Mouse (Mus musculus): Measurements from ENCODE around the gene Dgcr2. TPM values are rescaled to one million over a fixed set of nuclear protein-coding genes. Genes with fewer than 3 reads are reported as not detected.

Gene Dgcr2
- total and polyA plus RNA-seq, 2 experiments: 31.6 to 82.2 TPM

- H3K36me3 ChIP-seq (ENCODE audit: control insufficient read depth, insufficient read depth, low read length): peaks cover 44% of the 10 kb centered on the region
- no peaks in the 10 kb centered on the region for H3K4me1 ChIP-seq (ENCODE audit: control insufficient read depth, insufficient read depth, low read length)
- no peaks in the 10 kb centered on the region for H3K79me2 ChIP-seq (ENCODE audit: control insufficient read depth, insufficient read depth, low read length)
- no peak overlapping the region for H3K9ac ChIP-seq (ENCODE audit: low read depth, low read length)
- no peak overlapping the region for H3K27ac ChIP-seq (replicated peaks; ENCODE audit: insufficient read depth, low read depth, low read length)
- H3K27me3 ChIP-seq (ENCODE audit: control insufficient read depth, insufficient read depth, low read length): no peaks in the 10 kb centered on the region
- no peak overlapping the region for H3K4me3 ChIP-seq (ENCODE audit: insufficient read depth, low read depth, low read length)
- TF ChIP-seq POLR2A (IDR thresholded peaks at IDR 0.05; ENCODE audit: extremely low read depth, insufficient read depth, low read length): no peak
- no peak for TF ChIP-seq CTCF (IDR thresholded peaks at IDR 0.05; ENCODE audit: low read depth, low read length)
- 92% methylated on average over 10 of the region's 10 CpGs for WGBS
- DNase-seq (ENCODE audit: extremely low read depth, low read depth, low spot score): no peak
Observed at GRCm38 (mm10) chr16:17843701-17844365, 54.5 kb downstream of the Dgcr2 start.

DNA sequence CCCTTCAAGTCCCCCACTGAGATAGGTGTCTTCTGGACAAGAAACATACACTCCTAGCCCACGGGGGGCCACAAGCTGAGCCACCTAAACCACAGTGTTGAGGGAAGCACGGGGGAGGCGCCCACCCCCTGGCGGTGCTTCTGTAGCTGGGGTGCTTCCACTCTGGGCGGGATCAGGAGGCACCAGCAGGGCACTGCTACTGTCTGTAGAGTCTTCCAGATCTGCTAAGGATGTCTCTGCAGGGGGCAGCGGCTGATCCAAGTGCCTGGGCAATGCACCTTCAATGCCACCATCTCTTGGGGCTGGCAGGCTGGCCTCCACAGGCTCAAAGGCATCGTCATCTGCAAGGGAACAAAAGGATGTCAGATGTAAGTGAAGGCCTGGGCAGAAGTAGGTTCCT lies 55.9 kb downstream of the Dgcr2 start:
- Histone ChIP-seq H3K4me1 (ENCODE audit: control insufficient read depth, insufficient read depth, low read length) (no peaks in the 10 kb centered on the region), H3K36me3 (ENCODE audit: control insufficient read depth, insufficient read depth, low read length) (peaks cover 34% of the 10 kb centered on the region), H3K27me3 (ENCODE audit: control insufficient read depth, insufficient read depth, low read length) (no peaks in the 10 kb centered on the region), H3K4me3 (ENCODE audit: insufficient read depth, low read depth, low read length) (no peak overlapping the region), H3K9ac (ENCODE audit: low read depth, low read length) (no peak overlapping the region), H3K79me2 (ENCODE audit: control insufficient read depth, insufficient read depth, low read length) (no peaks in the 10 kb centered on the region), H3K27ac (replicated peaks; ENCODE audit: insufficient read depth, low read depth, low read length) (no peak overlapping the region)
- TF ChIP-seq POLR2A (IDR thresholded peaks at IDR 0.05; ENCODE audit: extremely low read depth, insufficient read depth, low read length): no peak
- 98% methylated on average over 7 of the region's 7 CpGs for WGBS
- no peak for DNase-seq (ENCODE audit: extremely low read depth, low read depth, low spot score)

- 0 out of 2 replicates have a peak, but pooled peaks cover 2% of the 10 kb centered on the region for H3K27me3 ChIP-seq (ENCODE audit: control insufficient read depth, insufficient read depth, low read length)
- no peaks in the 10 kb centered on the region for H3K4me1 ChIP-seq (ENCODE audit: control insufficient read depth, insufficient read depth, low read length)
- H3K27ac ChIP-seq (replicated peaks; ENCODE audit: insufficient read depth, low read depth, low read length): no peak overlapping the region
- no peaks in the 10 kb centered on the region for H3K79me2 ChIP-seq (ENCODE audit: control insufficient read depth, insufficient read depth, low read length)
- no peak overlapping the region for H3K4me3 ChIP-seq (ENCODE audit: insufficient read depth, low read depth, low read length)
- no peak overlapping the region for H3K9ac ChIP-seq (ENCODE audit: low read depth, low read length)
- WGBS: 86% methylated on average over 4 of the region's 4 CpGs
- no peak for DNase-seq (ENCODE audit: extremely low read depth, low read depth, low spot score)
- TF ChIP-seq CTCF (IDR thresholded peaks at IDR 0.05; ENCODE audit: low read depth, low read length) (no peak), POLR2A (IDR thresholded peaks at IDR 0.05; ENCODE audit: extremely low read depth, insufficient read depth, low read length) (no peak)
- peaks cover 18% of the 10 kb centered on the region for H3K36me3 ChIP-seq (ENCODE audit: control insufficient read depth, insufficient read depth, low read length)
Observed at GRCm38 (mm10) chr16:17839976-17840375, 58.4 kb downstream of the Dgcr2 start.

DNA sequence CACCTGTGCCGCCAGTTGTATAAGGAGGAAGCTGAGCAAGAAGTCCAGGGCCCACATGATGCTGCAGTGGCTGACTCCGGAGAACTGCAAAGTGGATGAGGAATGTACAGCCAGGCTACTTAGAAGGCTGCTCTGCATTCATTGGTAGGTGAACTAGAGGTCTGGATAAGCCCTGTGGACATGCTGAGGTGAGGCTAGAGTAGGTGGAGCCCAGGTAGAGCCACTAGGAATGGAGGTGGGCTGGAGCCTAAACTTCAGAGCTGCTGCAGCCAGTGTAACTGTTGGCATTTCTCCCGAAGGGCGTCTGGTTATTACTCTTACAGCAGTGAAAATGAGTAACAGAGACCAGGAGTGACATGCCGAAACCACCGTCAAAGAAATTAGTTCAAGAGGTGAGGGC lies 60.3 kb downstream of the Dgcr2 start, which contains the start of gene Car15:
Gene Car15 (minus strand): TSS at position 314 of the 400 bp plus-strand sequence.
- Histone ChIP-seq H3K36me3 (ENCODE audit: control insufficient read depth, insufficient read depth, low read length) (peaks cover 13% of the 10 kb centered on the region), H3K27me3 (ENCODE audit: control insufficient read depth, insufficient read depth, low read length) (peaks cover 14% of the 10 kb centered on the region), H3K9ac (ENCODE audit: low read depth, low read length) (no peak within 1 kb of the TSS), H3K4me1 (ENCODE audit: control insufficient read depth, insufficient read depth, low read length) (no peaks in the 10 kb centered on the region), H3K27ac (replicated peaks; ENCODE audit: insufficient read depth, low read depth, low read length) (no peak within 1 kb of the TSS), H3K79me2 (ENCODE audit: control insufficient read depth, insufficient read depth, low read length) (no peaks in the 10 kb centered on the region), H3K4me3 (ENCODE audit: insufficient read depth, low read depth, low read length) (no peak within 1 kb of the TSS)
- DNase-seq (ENCODE audit: extremely low read depth, low read depth, low spot score): no peak
- WGBS: 68% methylated on average over 6 of the region's 6 CpGs
- TF ChIP-seq POLR2A (IDR thresholded peaks at IDR 0.05; ENCODE audit: extremely low read depth, insufficient read depth, low read length) (no peak), CTCF (IDR thresholded peaks at IDR 0.05; ENCODE audit: low read depth, low read length) (no peak)

DNA sequence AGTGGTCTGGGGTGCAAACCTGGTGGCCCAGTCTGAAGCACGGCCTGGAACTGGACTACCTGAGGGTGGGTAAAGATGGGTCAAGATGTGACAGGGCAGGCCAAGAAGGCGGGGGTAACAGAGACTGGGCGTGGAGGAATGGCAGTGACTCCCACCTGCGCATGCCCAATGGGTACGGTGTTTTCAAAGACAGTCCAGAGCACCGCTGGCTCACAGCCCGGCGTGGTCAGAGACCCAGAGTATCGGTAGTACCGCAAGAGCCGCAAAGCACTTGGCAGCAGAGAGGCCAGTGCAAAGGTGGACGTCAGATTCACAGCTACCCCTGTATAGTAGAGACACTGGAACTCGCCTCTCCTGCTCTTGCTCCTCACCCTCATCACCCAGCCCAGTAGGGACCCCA lies 62.9 kb downstream of the Dgcr2 start:
- no peak overlapping the region for H3K9ac ChIP-seq (ENCODE audit: low read depth, low read length)
- no peaks in the 10 kb centered on the region for H3K4me1 ChIP-seq (ENCODE audit: control insufficient read depth, insufficient read depth, low read length)
- peaks cover 18% of the 10 kb centered on the region for H3K27me3 ChIP-seq (ENCODE audit: control insufficient read depth, insufficient read depth, low read length)
- H3K4me3 ChIP-seq (ENCODE audit: insufficient read depth, low read depth, low read length): no peak overlapping the region
- no peak for DNase-seq (ENCODE audit: extremely low read depth, low read depth, low spot score)
- H3K27ac ChIP-seq (replicated peaks; ENCODE audit: insufficient read depth, low read depth, low read length): no peak overlapping the region
- no peak for TF ChIP-seq POLR2A (IDR thresholded peaks at IDR 0.05; ENCODE audit: extremely low read depth, insufficient read depth, low read length)
- no peak for TF ChIP-seq CTCF (IDR thresholded peaks at IDR 0.05; ENCODE audit: low read depth, low read length)
- no peaks in the 10 kb centered on the region for H3K79me2 ChIP-seq (ENCODE audit: control insufficient read depth, insufficient read depth, low read length)
- 41% methylated on average over 13 of the region's 13 CpGs for WGBS
- H3K36me3 ChIP-seq (ENCODE audit: control insufficient read depth, insufficient read depth, low read length): no peaks in the 10 kb centered on the region

DNA sequence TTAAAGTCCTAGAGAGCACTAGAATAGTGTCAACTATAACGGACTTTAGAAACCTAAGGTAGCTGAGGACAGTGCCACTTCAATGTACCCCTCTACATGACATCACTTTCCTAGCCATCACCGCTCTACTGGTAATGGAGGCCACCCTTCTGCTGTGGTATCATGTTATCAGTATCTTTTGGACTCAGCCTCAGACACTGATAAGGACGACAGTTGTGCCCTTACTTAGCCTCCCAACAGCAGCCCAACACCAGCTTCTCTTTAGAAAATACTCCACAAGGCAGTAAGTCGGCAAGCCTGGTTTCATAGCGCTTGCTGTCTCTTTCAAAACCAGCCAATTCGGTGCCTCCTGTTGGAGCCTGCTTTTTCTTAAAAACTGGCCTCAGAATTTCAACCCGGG lies 63.8 kb downstream of the Dgcr2 start:
- 52% methylated on average over 7 of the region's 7 CpGs for WGBS
- no peak overlapping the region for H3K9ac ChIP-seq (ENCODE audit: low read depth, low read length)
- DNase-seq (ENCODE audit: extremely low read depth, low read depth, low spot score): no peak
- H3K4me1 ChIP-seq (ENCODE audit: control insufficient read depth, insufficient read depth, low read length): no peaks in the 10 kb centered on the region
- no peak overlapping the region for H3K4me3 ChIP-seq (ENCODE audit: insufficient read depth, low read depth, low read length)
- H3K36me3 ChIP-seq (ENCODE audit: control insufficient read depth, insufficient read depth, low read length): no peaks in the 10 kb centered on the region
- no peaks in the 10 kb centered on the region for H3K79me2 ChIP-seq (ENCODE audit: control insufficient read depth, insufficient read depth, low read length)
- no peak for TF ChIP-seq POLR2A (IDR thresholded peaks at IDR 0.05; ENCODE audit: extremely low read depth, insufficient read depth, low read length)
- no peak for TF ChIP-seq CTCF (IDR thresholded peaks at IDR 0.05; ENCODE audit: low read depth, low read length)
- no peak overlapping the region for H3K27ac ChIP-seq (replicated peaks; ENCODE audit: insufficient read depth, low read depth, low read length)
- peaks cover 18% of the 10 kb centered on the region for H3K27me3 ChIP-seq (ENCODE audit: control insufficient read depth, insufficient read depth, low read length)
